Mouse (Mus musculus) brain, embryonic 14.5 days (tissue): ENCODE measurements around the gene Dmap1. TPM values are rescaled to one million over a fixed set of nuclear protein-coding genes. Genes with fewer than 3 reads are reported as not detected.
A peak's percentile ranks its signal among the peaks of the same experiment; 100 is the strongest.

Experiments
- DNase-seq: peaks from one replicate; pipeline ENCODE4 v3.0.0-alpha.2; 2011; ENCODE audit warnings: low read depth
- CTCF ChIP-seq: fragments of 200-500 bp; IDR thresholded peaks from 2 replicates; pipeline ENCODE4 v1.5.1; 2012; ENCODE audit warnings: inconsistent platforms, mild to moderate bottlenecking, moderate library complexity, borderline replicate concordance; ENCODE audit not compliant: insufficient read depth, insufficient read length; ENCODE audit errors: extremely low read depth
- POLR2A ChIP-seq: fragments of 200-500 bp; IDR thresholded peaks from 2 replicates; pipeline ENCODE4 v1.6.1; 2012; ENCODE audit warnings: mild to moderate bottlenecking, inconsistent platforms, borderline replicate concordance; ENCODE audit not compliant: poor library complexity, insufficient read depth, insufficient read length, severe bottlenecking; ENCODE audit errors: extremely low read depth
- polyA plus RNA-seq: library from polyadenylated mRNA; depleted of rRNA; stranded (reverse); fragments of >200 nt; gene quantifications from 2 replicates; pipeline ENCODE4 v1.2.3, GENCODE M21; 2012; rRNA removed

Gene Dmap1
- polyA plus RNA-seq, 1 experiment = 60.3 TPM

GRCm38 (mm10) chr4:117636152-117636551 lies 45.9 kb downstream of the Dmap1 start:
- TF ChIP-seq POLR2A (no peak), CTCF (no peak)

GRCm38 (mm10) chr4:117634642-117635041 lies 47.4 kb downstream of the Dmap1 start:
- DNase-seq = no peak
- TF ChIP-seq POLR2A (no peak), CTCF (no peak)

More at GRCm38 (mm10) chr4:117636152-117636551, 45.9 kb downstream of the Dmap1 start:
- DNase-seq = no peak

GRCm38 (mm10) chr4:117633527-117633926 lies 48.5 kb downstream of the Dmap1 start:
- no peak for DNase-seq
- no peak for TF ChIP-seq CTCF
- TF ChIP-seq POLR2A = no peak

- TF ChIP-seq CTCF = no peak
- no peak for TF ChIP-seq POLR2A
- DNase-seq = peak; percentile 40
Observed at GRCm38 (mm10) chr4:117630053-117630670, 51.9 kb downstream of the Dmap1 start.

GRCm38 (mm10) chr4:117628464-117628863 lies 53.6 kb downstream of the Dmap1 start:
- TF ChIP-seq POLR2A = no peak
- TF ChIP-seq CTCF = peak; percentile 32; the same call in 1 of the 2 replicates
- no peak for DNase-seq

Other genes starting within 250 kb of the Dmap1 start
- gene Rnf220, start 185.2 kb downstream of the Dmap1 start, polyA plus RNA-seq = 159 and 183 TPM in 2 replicates
- gene Eri3, start 131.9 kb downstream of the Dmap1 start, polyA plus RNA-seq = 187 and 218 TPM in 2 replicates
- not detected in 2 replicates for gene Gm12845, start 42.1 kb upstream of the Dmap1 start, polyA plus RNA-seq
- 0.03 TPM in 1 of 2 replicates, not detected in the other for gene Klf17, start 83.4 kb upstream of the Dmap1 start, polyA plus RNA-seq
- gene Slc6a9, start 152.2 kb upstream of the Dmap1 start, polyA plus RNA-seq = 23.6 and 45.8 TPM in 2 replicates
- gene Ccdc24, start 190.3 kb upstream of the Dmap1 start, polyA plus RNA-seq = 21.7 and 23.0 TPM in 2 replicates
- gene B4galt2, start 201.2 kb upstream of the Dmap1 start, polyA plus RNA-seq = 156 and 175 TPM in 2 replicates
- 453 and 682 TPM in 2 replicates for gene Atp6v0b, start 205.1 kb upstream of the Dmap1 start, polyA plus RNA-seq
- gene Dph2, start 209.8 kb upstream of the Dmap1 start, polyA plus RNA-seq = 22.7 and 36.5 TPM in 2 replicates
- gene Ipo13, start 232.7 kb upstream of the Dmap1 start, polyA plus RNA-seq = 116 and 126 TPM in 2 replicates
- 0.40 and 0.59 TPM in 2 replicates for gene Artn, start 247.5 kb upstream of the Dmap1 start, polyA plus RNA-seq